Mouse (Mus musculus): ENCODE data around the gene Khdrbs1. TPM values are rescaled to one million over a fixed set of nuclear protein-coding genes. Genes with fewer than 3 reads are reported as not detected.
"Not testable (repeated sequence)": the region's sequence is repeated elsewhere in the genome, so short reads cannot be mapped to it uniquely, and the experiment has no call there.

Gene Khdrbs1
- polyA plus RNA-seq, 1 experiment from 2014 or later: 42.9 TPM

- H3K27ac ChIP-seq (ENCODE audit: low read length): no peak overlapping the region
- no peak for DNase-seq (ENCODE audit: low spot score)
- H3K4me1 ChIP-seq (ENCODE audit: insufficient read depth, low read depth, low read length): no peaks in the 10 kb centered on the region
- H3K27me3 ChIP-seq (replicated peaks; ENCODE audit: insufficient read depth, low read length): no peaks in the 10 kb centered on the region
- 75% methylated on average over 8 of the region's 8 CpGs for WGBS
- H3K9me3 ChIP-seq (ENCODE audit: low read length): no peaks in the 10 kb centered on the region
- no peak overlapping the region for H3K9ac ChIP-seq (replicated peaks; ENCODE audit: low read depth)
- TF ChIP-seq CTCF (IDR thresholded peaks at IDR 0.05): no peak
- no peak for TF ChIP-seq EP300 (IDR thresholded peaks at IDR 0.05)
- H3K4me2 ChIP-seq (replicated peaks; ENCODE audit: low read depth, low read length): no peak overlapping the region
- no peaks in the 10 kb centered on the region for H3K36me3 ChIP-seq (ENCODE audit: insufficient read depth, low read length)
- no peak overlapping the region for H3K4me3 ChIP-seq (ENCODE audit: low read depth, low read length)
- no peak for ATAC-seq
Observed at GRCm38 (mm10) chr4:129767782-129768181, 25.7 kb upstream of the Khdrbs1 start.

DNA sequence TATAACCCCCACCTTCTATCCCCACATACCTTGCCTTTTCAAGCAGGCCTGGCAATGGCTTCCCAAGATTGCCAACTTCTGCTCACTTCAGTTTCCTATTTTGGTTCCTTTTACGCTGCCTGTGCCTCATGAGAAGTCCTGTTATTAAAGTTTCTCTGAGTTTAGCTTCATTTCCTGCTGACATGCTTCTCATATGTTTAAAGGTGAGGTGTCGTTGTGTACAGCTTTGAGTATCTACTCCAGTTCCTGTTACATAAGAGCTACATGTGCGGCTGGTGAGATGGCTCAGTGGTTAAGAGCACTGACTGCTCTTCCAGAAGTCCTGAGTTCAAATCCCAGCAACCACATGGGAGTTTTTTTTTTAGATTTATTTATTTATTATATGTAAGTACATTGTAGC, 23.2 kb upstream of the Khdrbs1 start:
- H3K9ac ChIP-seq (replicated peaks; ENCODE audit: low read depth): no peak overlapping the region
- DNase-seq (ENCODE audit: low spot score) (no peak), ATAC-seq (no peak)
- H3K4me2 ChIP-seq (replicated peaks; ENCODE audit: low read depth, low read length): no peak overlapping the region
- no peaks in the 10 kb centered on the region for H3K36me3 ChIP-seq (ENCODE audit: insufficient read depth, low read length)
- no peaks in the 10 kb centered on the region for H3K4me1 ChIP-seq (ENCODE audit: insufficient read depth, low read depth, low read length)
- no peak overlapping the region for H3K27ac ChIP-seq (ENCODE audit: low read length)
- TF ChIP-seq CTCF (IDR thresholded peaks at IDR 0.05): no peak
- no peak for TF ChIP-seq EP300 (IDR thresholded peaks at IDR 0.05)
- H3K27me3 ChIP-seq (replicated peaks; ENCODE audit: insufficient read depth, low read length): no peaks in the 10 kb centered on the region
- H3K9me3 ChIP-seq (ENCODE audit: low read length): no peaks in the 10 kb centered on the region
- WGBS: 74% methylated on average over 3 of the region's 3 CpGs
- H3K4me3 ChIP-seq (ENCODE audit: low read depth, low read length): no peak overlapping the region

GRCm38 (mm10) chr4:129762496-129762895, 20.4 kb upstream of the Khdrbs1 start:
- H3K9ac ChIP-seq (replicated peaks; ENCODE audit: low read depth); H3K4me1 ChIP-seq (ENCODE audit: insufficient read depth, low read depth, low read length); H3K27me3 ChIP-seq (replicated peaks; ENCODE audit: insufficient read depth, low read length); H3K27ac ChIP-seq (ENCODE audit: low read length); H3K9me3 ChIP-seq (ENCODE audit: low read length); DNase-seq (ENCODE audit: low spot score); H3K36me3 ChIP-seq (ENCODE audit: insufficient read depth, low read length); ATAC-seq; H3K4me2 ChIP-seq (replicated peaks; ENCODE audit: low read depth, low read length); H3K4me3 ChIP-seq (ENCODE audit: low read depth, low read length): not testable (repeated sequence)
- WGBS: 100% methylated on average over 1 of the region's 1 CpGs
- peak; percentile 18; the same call in 1 of the 2 replicates for TF ChIP-seq CTCF (IDR thresholded peaks at IDR 0.05)

GRCm38 (mm10) chr4:129761606-129762005, 19.5 kb upstream of the Khdrbs1 start:
- WGBS: 82% methylated on average over 12 of the region's 12 CpGs
- Histone ChIP-seq H3K4me3 (ENCODE audit: low read depth, low read length) (no peak overlapping the region), H3K9ac (replicated peaks; ENCODE audit: low read depth) (no peak overlapping the region), H3K4me1 (ENCODE audit: insufficient read depth, low read depth, low read length) (no peaks in the 10 kb centered on the region), H3K4me2 (replicated peaks; ENCODE audit: low read depth, low read length) (no peak overlapping the region), H3K27me3 (replicated peaks; ENCODE audit: insufficient read depth, low read length) (no peaks in the 10 kb centered on the region), H3K9me3 (ENCODE audit: low read length) (no peaks in the 10 kb centered on the region), H3K36me3 (ENCODE audit: insufficient read depth, low read length) (no peaks in the 10 kb centered on the region), H3K27ac (ENCODE audit: low read length) (no peak overlapping the region)
- TF ChIP-seq CTCF (IDR thresholded peaks at IDR 0.05): no peak
- TF ChIP-seq EP300 (IDR thresholded peaks at IDR 0.05): no peak
- DNase-seq (ENCODE audit: low spot score) (no peak), ATAC-seq (no peak)

GRCm38 (mm10) chr4:129755455-129755854, 13.4 kb upstream of the Khdrbs1 start:
- DNase-seq (ENCODE audit: low spot score): no peak
- 61% methylated on average over 1 of the region's 1 CpGs for WGBS
- no peak for ATAC-seq
- Histone ChIP-seq H3K27me3 (replicated peaks; ENCODE audit: insufficient read depth, low read length) (no peaks in the 10 kb centered on the region), H3K9ac (replicated peaks; ENCODE audit: low read depth) (no peak overlapping the region), H3K9me3 (ENCODE audit: low read length) (no peaks in the 10 kb centered on the region), H3K4me1 (ENCODE audit: insufficient read depth, low read depth, low read length) (no peaks in the 10 kb centered on the region), H3K27ac (ENCODE audit: low read length) (no peak overlapping the region), H3K4me2 (replicated peaks; ENCODE audit: low read depth, low read length) (no peak overlapping the region), H3K36me3 (ENCODE audit: insufficient read depth, low read length) (no peaks in the 10 kb centered on the region), H3K4me3 (ENCODE audit: low read depth, low read length) (no peak overlapping the region)
- TF ChIP-seq EP300 (IDR thresholded peaks at IDR 0.05) (no peak), CTCF (IDR thresholded peaks at IDR 0.05) (no peak)

- H3K27me3 ChIP-seq (replicated peaks; ENCODE audit: insufficient read depth, low read length): no peaks in the 10 kb centered on the region
- H3K4me1 ChIP-seq (ENCODE audit: insufficient read depth, low read depth, low read length): no peaks in the 10 kb centered on the region
- no peak for TF ChIP-seq CTCF (IDR thresholded peaks at IDR 0.05)
- no peaks in the 10 kb centered on the region for H3K36me3 ChIP-seq (ENCODE audit: insufficient read depth, low read length)
- 56% methylated on average over 3 of the region's 3 CpGs for WGBS
- no peak overlapping the region for H3K9ac ChIP-seq (replicated peaks; ENCODE audit: low read depth)
- ATAC-seq: no peak
- no peaks in the 10 kb centered on the region for H3K9me3 ChIP-seq (ENCODE audit: low read length)
- H3K4me2 ChIP-seq (replicated peaks; ENCODE audit: low read depth, low read length): no peak overlapping the region
- no peak overlapping the region for H3K27ac ChIP-seq (ENCODE audit: low read length)
- H3K4me3 ChIP-seq (ENCODE audit: low read depth, low read length): no peak overlapping the region
- DNase-seq (ENCODE audit: low spot score): no peak
Observed at GRCm38 (mm10) chr4:129754742-129755141, 12.6 kb upstream of the Khdrbs1 start.

DNA sequence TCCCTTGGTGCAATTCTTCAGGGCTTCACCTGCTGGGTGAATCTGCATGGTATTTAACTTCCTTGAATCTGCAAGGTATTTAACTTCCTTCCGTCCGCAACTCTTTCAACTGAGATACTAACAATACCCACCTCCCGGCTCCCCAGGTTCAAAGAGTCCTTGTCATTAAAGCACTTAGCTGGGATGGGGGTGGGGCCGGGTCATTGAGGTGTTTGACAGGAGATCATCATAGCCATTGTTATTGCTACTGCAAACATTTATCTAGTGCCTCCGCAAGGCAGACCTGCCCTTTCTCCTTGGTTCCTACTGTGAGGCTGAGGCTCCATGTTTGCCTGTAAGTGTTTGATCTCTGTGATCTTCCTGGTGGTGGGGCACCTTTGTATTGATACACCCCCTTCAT, 8.3 kb upstream of the Khdrbs1 start:
- H3K4me3 ChIP-seq (ENCODE audit: low read depth, low read length): no peak overlapping the region
- H3K27me3 ChIP-seq (replicated peaks; ENCODE audit: insufficient read depth, low read length): no peaks in the 10 kb centered on the region
- no peak overlapping the region for H3K4me2 ChIP-seq (replicated peaks; ENCODE audit: low read depth, low read length)
- no peak overlapping the region for H3K27ac ChIP-seq (ENCODE audit: low read length)
- TF ChIP-seq EP300 (IDR thresholded peaks at IDR 0.05) (no peak), CTCF (IDR thresholded peaks at IDR 0.05) (no peak)
- WGBS: 16% methylated on average over 5 of the region's 5 CpGs
- ATAC-seq (no peak), DNase-seq (ENCODE audit: low spot score) (no peak)
- H3K4me1 ChIP-seq (ENCODE audit: insufficient read depth, low read depth, low read length): no peaks in the 10 kb centered on the region
- no peaks in the 10 kb centered on the region for H3K9me3 ChIP-seq (ENCODE audit: low read length)
- H3K36me3 ChIP-seq (ENCODE audit: insufficient read depth, low read length): no peaks in the 10 kb centered on the region
- no peak overlapping the region for H3K9ac ChIP-seq (replicated peaks; ENCODE audit: low read depth)

Measured in lung, postnatal 0 days (tissue).